Mouse (Mus musculus) G1E (cell line): ENCODE measurements at regions not wholly inside any gene's neighbourhood (a gene's known extent, or its start where the extent isn't known, plus 50 kb on each side); places are given as distances from the start of the nearest gene placed in this dataset.

Source experiments
- ATAC-seq: 2 replicates; pipeline ENCODE4 v1.8.0; 2016; ENCODE audit warnings: mild to moderate bottlenecking; ENCODE audit not compliant: insufficient number of reproducible peaks, poor library complexity, low FRiP score, severe bottlenecking; ENCODE audit errors: extremely low read depth
- DNase-seq: peaks from one replicate; pipeline ENCODE4 v3.0.0; 2012; ENCODE audit warnings: low spot score
- H3K27me3 ChIP-seq: 2 replicates; pipeline ENCODE4 v1.6.1; 2012; ENCODE audit warnings: mild to moderate bottlenecking, low read length, inconsistent platforms; ENCODE audit not compliant: insufficient read depth
- H3K36me3 ChIP-seq: replicated peaks from 2 replicates; pipeline ENCODE3; 2012; ENCODE audit warnings: mild to moderate bottlenecking, inconsistent platforms
- H3K4me1 ChIP-seq: 2 replicates; pipeline ENCODE4 v1.6.1; 2012; ENCODE audit warnings: low read depth, low read length, inconsistent platforms, mixed read lengths; ENCODE audit not compliant: insufficient read depth
- H3K4me3 ChIP-seq: 2 replicates; pipeline ENCODE4 v1.5.1; 2012; ENCODE audit warnings: low read depth, mild to moderate bottlenecking, inconsistent platforms, low read length, moderate library complexity, mixed read lengths
- H3K9me3 ChIP-seq: replicated peaks from 2 replicates; pipeline ENCODE4 v1.6.1; 2012; ENCODE audit warnings: inconsistent platforms
- CTCF ChIP-seq: IDR thresholded peaks from 2 replicates; pipeline ENCODE4 v1.5.1; 2012; ENCODE audit warnings: low read depth, low read length, inconsistent platforms, mixed read lengths
- GATA1 ChIP-seq: IDR thresholded peaks from 2 replicates; pipeline ENCODE4 v1.6.1; 2012; ENCODE audit warnings: borderline replicate concordance, low read length, inconsistent platforms, mixed read lengths
- GATA2 ChIP-seq: IDR thresholded peaks from 2 replicates; pipeline ENCODE4 v1.6.1; 2012; ENCODE audit warnings: low read depth, low read length, inconsistent platforms, borderline replicate concordance
- POLR2AphosphoS5 ChIP-seq: IDR thresholded peaks from 2 replicates; pipeline ENCODE4 v1.6.1; 2012; ENCODE audit warnings: low read depth, low read length, inconsistent platforms; ENCODE audit not compliant: insufficient replicate concordance
- TAL1 ChIP-seq: conservative IDR thresholded peaks from 2 replicates; pipeline ENCODE4 v1.6.1; 2012; ENCODE audit warnings: low read depth, low read length, inconsistent platforms, mixed read lengths

DNA sequence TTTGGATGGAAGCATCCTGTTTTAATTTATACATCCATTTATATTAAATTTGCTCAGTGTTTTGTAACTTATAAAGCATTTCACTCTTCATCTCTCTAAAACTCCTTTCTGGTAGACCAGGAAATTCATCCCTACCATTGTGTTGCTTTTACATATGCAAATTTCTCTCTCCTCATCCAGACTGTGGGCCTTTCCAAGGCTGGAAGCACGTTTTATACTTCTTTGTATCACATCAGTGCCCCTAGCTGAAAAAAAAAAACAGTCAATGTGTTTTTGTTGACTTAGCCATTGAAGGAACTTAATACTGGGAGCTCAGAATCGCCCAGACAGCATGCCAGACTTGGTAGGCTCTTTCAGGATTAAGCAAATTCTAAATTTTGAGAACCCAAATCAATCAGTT is 174.9 kb upstream of the Gm6793 start:
- H3K4me3 ChIP-seq = no peak overlapping the region
- ATAC-seq = no peak
- no peak for TF ChIP-seq GATA1
- TF ChIP-seq GATA2 = no peak
- no peak for TF ChIP-seq CTCF
- TF ChIP-seq TAL1 = no peak
- TF ChIP-seq POLR2AphosphoS5 = no peak
- H3K36me3 ChIP-seq = no peaks in the 10 kb centered on the region
- H3K9me3 ChIP-seq = peaks cover 29% of the 10 kb centered on the region
- no peaks in the 10 kb centered on the region for H3K4me1 ChIP-seq
- no peaks in the 10 kb centered on the region for H3K27me3 ChIP-seq
- DNase-seq = no peak

DNA sequence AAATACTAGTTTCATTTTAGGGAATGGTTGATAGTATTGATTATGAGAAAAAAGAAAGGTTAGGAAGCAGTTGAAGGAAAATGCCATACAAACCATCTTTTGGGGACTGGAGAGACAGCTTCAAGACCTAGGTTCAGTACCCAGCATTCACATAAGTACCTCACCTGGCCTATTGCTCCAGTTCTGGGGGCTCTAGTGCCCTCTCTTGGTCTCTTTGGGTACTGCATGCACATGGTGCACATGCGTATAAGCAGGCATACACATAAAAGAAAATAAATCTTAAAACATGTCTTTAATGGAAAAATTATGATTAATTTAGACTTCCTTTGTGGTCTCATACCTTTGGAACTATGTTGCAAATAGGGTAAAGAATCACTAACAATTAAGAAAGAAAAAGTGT is 155.3 kb upstream of the Gm6793 start:
- no peak for ATAC-seq
- TF ChIP-seq TAL1 = no peak
- TF ChIP-seq GATA1 = no peak
- no peak for TF ChIP-seq GATA2
- TF ChIP-seq CTCF = no peak
- no peak for TF ChIP-seq POLR2AphosphoS5
- no peaks in the 10 kb centered on the region for H3K36me3 ChIP-seq
- no peaks in the 10 kb centered on the region for H3K27me3 ChIP-seq
- no peaks in the 10 kb centered on the region for H3K4me1 ChIP-seq
- no peak for DNase-seq
- peaks cover 46% of the 10 kb centered on the region for H3K9me3 ChIP-seq
- no peak overlapping the region for H3K4me3 ChIP-seq

DNA sequence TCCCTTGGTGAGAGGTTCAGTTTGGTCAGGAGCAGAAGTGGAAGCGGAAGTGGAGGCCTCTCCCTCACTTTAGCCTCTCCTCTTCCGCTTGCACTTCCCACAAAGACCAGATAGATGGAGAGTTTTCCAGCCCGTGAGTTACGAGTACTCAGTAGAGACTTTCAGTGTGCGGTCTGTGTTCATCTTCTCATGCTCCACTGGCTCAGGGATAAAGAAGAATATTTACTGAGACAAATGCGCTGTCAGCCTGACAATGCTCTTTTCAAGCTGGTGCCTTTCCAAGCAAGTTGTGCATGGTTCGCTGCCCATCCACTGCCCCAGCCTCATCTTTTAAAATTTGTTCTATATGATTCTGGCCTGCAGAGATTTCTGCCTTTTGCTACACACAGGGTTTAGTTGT is 141.8 kb upstream of the Gm6793 start:
- Histone ChIP-seq H3K9me3 (peaks cover 40% of the 10 kb centered on the region), H3K36me3 (no peaks in the 10 kb centered on the region), H3K27me3 (no peaks in the 10 kb centered on the region), H3K4me3 (no peak overlapping the region), H3K4me1 (no peaks in the 10 kb centered on the region)
- DNase-seq = no peak
- no peak for TF ChIP-seq TAL1
- no peak for TF ChIP-seq GATA1
- no peak for TF ChIP-seq POLR2AphosphoS5
- TF ChIP-seq GATA2 = no peak
- TF ChIP-seq CTCF = no peak
- ATAC-seq = no peak

DNA sequence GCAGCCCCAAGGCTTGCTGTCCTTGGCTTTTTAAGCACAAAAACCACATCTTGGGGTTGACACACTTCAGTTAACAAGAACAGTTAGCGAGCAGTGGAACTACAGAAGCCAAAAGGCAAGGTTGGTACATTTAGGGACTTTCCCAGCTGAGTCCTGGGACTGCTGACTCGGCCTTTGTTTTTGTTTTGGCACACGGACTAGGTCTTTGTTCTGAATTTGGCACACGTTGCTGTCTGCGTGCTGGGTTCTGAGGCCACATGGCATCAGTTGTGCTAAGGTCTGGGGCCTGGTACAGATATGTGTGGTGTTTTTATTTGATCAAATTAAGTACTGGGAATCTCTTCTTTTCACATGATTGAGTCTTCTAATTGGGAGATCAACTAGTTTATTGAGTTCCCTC is 124.1 kb upstream of the Gm6793 start:
- H3K4me1 ChIP-seq = no peaks in the 10 kb centered on the region
- TF ChIP-seq GATA2 = no peak
- TF ChIP-seq POLR2AphosphoS5 = no peak
- no peak for TF ChIP-seq TAL1
- TF ChIP-seq GATA1 = no peak
- TF ChIP-seq CTCF = no peak
- H3K9me3 ChIP-seq = peaks cover 65% of the 10 kb centered on the region
- ATAC-seq (no peak), DNase-seq (no peak)
- no peak overlapping the region for H3K4me3 ChIP-seq
- H3K27me3 ChIP-seq = no peaks in the 10 kb centered on the region
- H3K36me3 ChIP-seq = no peaks in the 10 kb centered on the region

DNA sequence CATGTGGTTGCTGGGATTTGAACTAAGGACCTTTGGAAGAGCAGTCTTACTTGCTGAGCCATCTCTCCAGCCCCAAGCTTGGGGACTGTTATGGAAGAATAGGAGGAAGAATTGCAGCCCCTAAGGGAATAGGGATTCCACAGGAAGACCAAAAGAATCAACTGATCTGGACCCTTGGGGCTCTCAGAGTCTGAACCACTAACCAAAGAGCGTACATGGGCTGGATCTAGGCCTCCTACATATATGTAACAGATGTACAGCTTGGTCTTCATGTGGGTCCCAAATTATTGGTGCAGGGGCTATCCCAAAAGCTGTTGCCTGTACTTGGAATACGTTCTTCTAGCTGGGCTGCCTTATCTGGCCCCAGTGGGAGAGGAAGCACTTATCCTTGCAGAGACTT is 115.4 kb upstream of the Gm6793 start:
- Histone ChIP-seq H3K27me3 (no peaks in the 10 kb centered on the region), H3K36me3 (no peaks in the 10 kb centered on the region), H3K4me3 (no peak overlapping the region), H3K9me3 (peaks cover 56% of the 10 kb centered on the region), H3K4me1 (no peaks in the 10 kb centered on the region)
- ATAC-seq (no peak), DNase-seq (no peak)
- TF ChIP-seq CTCF (no peak), POLR2AphosphoS5 (no peak), GATA2 (no peak), GATA1 (no peak), TAL1 (no peak)

DNA sequence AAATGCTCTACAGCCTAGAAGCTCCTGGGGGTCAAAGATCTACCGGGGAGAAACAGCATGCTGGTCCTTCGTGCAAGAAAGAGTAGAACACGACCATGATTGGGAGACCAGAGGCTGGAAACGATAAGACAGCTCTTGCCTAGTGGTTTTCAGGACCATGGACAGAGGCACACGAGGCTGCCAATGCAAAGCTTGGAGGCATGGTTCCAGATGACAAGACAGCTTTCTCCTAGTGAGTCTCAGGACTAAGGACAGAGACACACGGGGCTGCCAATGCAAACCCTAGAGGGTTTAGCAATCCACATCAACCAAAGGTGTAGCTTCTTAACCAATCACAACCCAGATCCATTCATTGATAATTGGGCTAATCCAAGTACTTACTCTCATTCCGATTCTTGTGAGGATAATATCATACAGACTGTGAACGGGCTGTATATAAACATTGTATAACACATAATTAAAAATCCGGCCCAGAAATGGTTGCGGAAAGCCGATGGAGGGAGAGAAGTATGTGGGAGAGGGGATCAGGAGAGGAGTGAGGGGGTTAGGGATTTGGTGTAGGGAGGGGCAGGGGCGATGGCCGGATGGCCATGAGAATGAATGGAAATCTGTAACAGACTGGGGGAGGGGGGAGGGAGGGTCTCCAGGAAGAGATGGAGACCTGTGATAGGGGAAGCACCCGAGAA is 114.1 kb upstream of the Gm6793 start:
- ATAC-seq (0 out of 2 replicates have a peak, but pooled peaks have one; percentile 22), DNase-seq (no peak)
- Histone ChIP-seq H3K4me3 (no peak overlapping the region), H3K27me3 (no peaks in the 10 kb centered on the region), H3K9me3 (peaks cover 58% of the 10 kb centered on the region), H3K36me3 (no peaks in the 10 kb centered on the region), H3K4me1 (no peaks in the 10 kb centered on the region)
- TF ChIP-seq TAL1 (no peak), POLR2AphosphoS5 (no peak), GATA1 (no peak), CTCF (no peak), GATA2 (no peak)
